Mouse (Mus musculus): ENCODE results near the gene Slc44a1.

DNA sequence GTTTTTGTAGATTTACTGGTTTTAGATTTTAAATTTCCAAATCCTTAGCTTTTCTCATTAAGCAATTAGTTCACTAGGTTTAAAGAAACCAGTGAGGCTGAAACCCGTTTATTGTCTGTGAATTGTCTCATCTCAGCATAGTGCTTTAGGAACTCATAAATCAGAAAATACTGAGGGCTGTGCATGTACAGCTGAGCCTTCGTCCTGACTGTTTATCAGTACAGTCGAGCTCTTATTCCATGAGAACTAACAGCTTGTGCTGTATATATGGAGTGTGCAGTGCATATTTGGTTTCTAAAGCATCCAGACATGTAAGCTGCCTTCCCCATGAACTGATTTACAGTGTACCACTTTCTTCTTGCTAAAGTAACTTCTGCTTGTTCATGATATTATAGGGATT lies 217.8 kb downstream of the Slc44a1 start:
- no peak for TF ChIP-seq CTCF (IDR thresholded peaks at IDR 0.05; ENCODE audit: control insufficient read depth, insufficient read depth, low read length)
- no peak for TF ChIP-seq POLR2A (IDR thresholded peaks at IDR 0.05; ENCODE audit: borderline replicate concordance, control insufficient read depth, low read depth, low read length)

Measured in bone marrow, adult 2 months (tissue).